Mouse (Mus musculus) spleen, postnatal 36 days (tissue): ENCODE data around the gene Mphosph10.
A peak's percentile ranks its signal among the peaks of the same experiment; 100 is the strongest.

Source experiments
- DNase-seq, 2 experiments: peaks; one replicate each; pipeline ENCODE4 v3.0.0; 2022; ENCODE audit warnings: low spot score in 2 of 2, mixed read lengths in 1 of 2

Mphosph10 gene

GRCm38 (mm10) chr7:64351087-64351486, 41.0 kb downstream of the Mphosph10 start:
- no peak for DNase-seq

GRCm38 (mm10) chr7:64349147-64349861, 42.8 kb downstream of the Mphosph10 start:
- DNase-seq: no peak

GRCm38 (mm10) chr7:64347813-64348212, 44.3 kb downstream of the Mphosph10 start:
- DNase-seq: no peak

- DNase-seq: no peak
Measured at GRCm38 (mm10) chr7:64332686-64333085, 59.4 kb downstream of the Mphosph10 start.

- DNase-seq: no peak
Measured at GRCm38 (mm10) chr7:64331309-64331708, 60.8 kb downstream of the Mphosph10 start.

- DNase-seq: no peak
Measured at GRCm38 (mm10) chr7:64327486-64327885, 64.6 kb downstream of the Mphosph10 start.

- DNase-seq: peak; percentile 66 to 68
Measured at GRCm38 (mm10) chr7:64326892-64327291, 65.2 kb downstream of the Mphosph10 start.
